Mouse (Mus musculus): ENCODE measurements around the gene Rab22a.
A peak's percentile ranks its signal among the peaks of the same experiment; 100 is the strongest.

The Rab22a gene

GRCm38 (mm10) chr2:173722251-173722857 lies 62.8 kb downstream of the Rab22a start:
- DNase-seq (ENCODE audit: low spot score in 2 of 2), result no peak

- no peak for DNase-seq (ENCODE audit: low spot score in 2 of 2)
Observed at GRCm38 (mm10) chr2:173724382-173724781, 64.8 kb downstream of the Rab22a start.

GRCm38 (mm10) chr2:173724940-173725807 lies 65.6 kb downstream of the Rab22a start:
- DNase-seq (ENCODE audit: low spot score in 2 of 2), result no peak

GRCm38 (mm10) chr2:173725819-173726218 lies 66.3 kb downstream of the Rab22a start:
- no peak for DNase-seq (ENCODE audit: low spot score in 2 of 2)

- no peak for DNase-seq (ENCODE audit: low spot score in 2 of 2)
Observed at GRCm38 (mm10) chr2:173730444-173730966, 70.9 kb downstream of the Rab22a start.

GRCm38 (mm10) chr2:173734426-173734825 lies 74.9 kb downstream of the Rab22a start:
- DNase-seq (ENCODE audit: low spot score in 2 of 2), result no peak

GRCm38 (mm10) chr2:173737222-173737989 lies 77.8 kb downstream of the Rab22a start, which contains the start of gene Vapb:
Vapb (plus strand) TSS chr2:173737511.
- peak; percentile 97 to 100 for DNase-seq (ENCODE audit: low spot score in 2 of 2)

GRCm38 (mm10) chr2:173738232-173738631 lies 78.7 kb downstream of the Rab22a start:
- DNase-seq (ENCODE audit: low spot score in 2 of 2), result no peak

GRCm38 (mm10) chr2:173739107-173739506 lies 79.5 kb downstream of the Rab22a start:
- no peak for DNase-seq (ENCODE audit: low spot score in 2 of 2)

- DNase-seq (ENCODE audit: low spot score in 2 of 2), result no peak
Observed at GRCm38 (mm10) chr2:173742090-173742489, 82.5 kb downstream of the Rab22a start.

- no peak for DNase-seq (ENCODE audit: low spot score in 2 of 2)
Observed at GRCm38 (mm10) chr2:173742744-173743143, 83.2 kb downstream of the Rab22a start.

GRCm38 (mm10) chr2:173744070-173744815 lies 84.7 kb downstream of the Rab22a start:
- no peak for DNase-seq (ENCODE audit: low spot score in 2 of 2)

- DNase-seq (ENCODE audit: low spot score in 2 of 2), result no peak
Observed at GRCm38 (mm10) chr2:173748961-173749659, 89.5 kb downstream of the Rab22a start.

- DNase-seq (ENCODE audit: low spot score in 2 of 2), result no peak
Observed at GRCm38 (mm10) chr2:173755433-173756144, 96.0 kb downstream of the Rab22a start.
